In genomic region chr2:146221929-146222278, GRCm38 (mm10) we compare ENCODE assay signal across 8 mouse cellular contexts. TPM values are rescaled to one million over a fixed set of nuclear protein-coding genes. Genes with fewer than 3 reads are reported as not detected.
DNase-seq lines count a peak whose midpoint lies in the region; ATAC-seq and TF ChIP-seq lines count a peak whose summit lies in the region.

No protein-coding gene starts in this region.

- H3K36me3 ChIP-seq in heart, embryonic 12.5 days, result no peaks in the 10 kb centered on the region
- no peaks in the 10 kb centered on the region for H3K36me3 ChIP-seq in hindbrain, embryonic 11.5 days (ENCODE audit: control insufficient read depth, insufficient read depth, low read length)
- H3K36me3 ChIP-seq in limb, embryonic 14.5 days (ENCODE audit: control insufficient read depth, insufficient read depth, low read length), result no peaks in the 10 kb centered on the region

- H3K27me3 ChIP-seq in heart, embryonic 12.5 days (replicated peaks), result peaks cover 83% of the 10 kb centered on the region
- peaks cover 35% of the 10 kb centered on the region for H3K27me3 ChIP-seq in hindbrain, embryonic 11.5 days (ENCODE audit: control insufficient read depth, insufficient read depth, low read length)
- H3K27me3 ChIP-seq in limb, embryonic 14.5 days (ENCODE audit: control insufficient read depth, insufficient read depth, low read length), result peaks cover 95% of the 10 kb centered on the region

- peak overlapping the region; percentile 97 for H3K4me2 ChIP-seq in heart, embryonic 12.5 days
- H3K4me2 ChIP-seq in hindbrain, embryonic 11.5 days (replicated peaks; ENCODE audit: low read depth, low read length), result peak overlapping the region; percentile 82
- H3K4me2 ChIP-seq in limb, embryonic 14.5 days (replicated peaks; ENCODE audit: low read depth, low read length, severe bottlenecking), result peak overlapping the region; percentile 94

- no peaks in the 10 kb centered on the region for H3K9me3 ChIP-seq in heart, embryonic 12.5 days (replicated peaks)
- H3K9me3 ChIP-seq in hindbrain, embryonic 11.5 days (ENCODE audit: control insufficient read depth, low read length), result no peaks in the 10 kb centered on the region
- no peaks in the 10 kb centered on the region for H3K9me3 ChIP-seq in limb, embryonic 14.5 days (ENCODE audit: control insufficient read depth, low read length)

- intact Hi-C loops in heart, postnatal 14 days (cut with DNase I), result loop anchor here (10.0 kb wide), 1 partner anchor 863 kb away; the partner anchor contains the start of gene Nkx2-4

- H3K9ac ChIP-seq in heart, embryonic 12.5 days, result 0 out of 2 replicates have a peak overlapping the region, but pooled peaks have one; percentile 35
- H3K9ac ChIP-seq in hindbrain, embryonic 11.5 days (ENCODE audit: low read depth, low read length), result peak overlapping the region; percentile 76
- H3K9ac ChIP-seq in limb, embryonic 14.5 days (ENCODE audit: low read depth, low read length, severe bottlenecking), result 0 out of 2 replicates have a peak overlapping the region, but pooled peaks have one; percentile 3

- no peak overlapping the region for H3K27ac ChIP-seq in heart, embryonic 12.5 days (ENCODE audit: poor library complexity, severe bottlenecking)
- peak overlapping the region; percentile 94 for H3K27ac ChIP-seq in hindbrain, embryonic 11.5 days (ENCODE audit: low read depth, low read length)
- no peak overlapping the region for H3K27ac ChIP-seq in limb, embryonic 14.5 days (replicated peaks; ENCODE audit: low read depth, low read length)

- peaks cover 46% of the 10 kb centered on the region for H3K4me1 ChIP-seq in heart, embryonic 12.5 days (replicated peaks)
- peaks cover 9% of the 10 kb centered on the region for H3K4me1 ChIP-seq in hindbrain, embryonic 11.5 days (replicated peaks; ENCODE audit: control insufficient read depth, insufficient read depth, low read length)
- peaks cover 17% of the 10 kb centered on the region for H3K4me1 ChIP-seq in limb, embryonic 14.5 days (ENCODE audit: control insufficient read depth, insufficient read depth, low read length)

- no peak for TF ChIP-seq POLR2A in limb, embryonic 14.5 days (IDR thresholded peaks at IDR 0.05; ENCODE audit: borderline replicate concordance, extremely low read depth, insufficient read depth, insufficient read length)

- peak overlapping the region; percentile 56 for H3K4me3 ChIP-seq in heart, embryonic 12.5 days
- H3K4me3 ChIP-seq in hindbrain, embryonic 11.5 days (ENCODE audit: low read depth, low read length), result peak overlapping the region; percentile 67
- H3K4me3 ChIP-seq in limb, embryonic 14.5 days (replicated peaks; ENCODE audit: low read length), result peak overlapping the region; percentile 48

- peak; percentile 27 for ATAC-seq in heart, embryonic 12.5 days (ENCODE audit: insufficient number of reproducible peaks, low FRiP score)
- ATAC-seq in CD4-positive, CD25-positive, alpha-beta regulatory T cell, adult 4 months, result peak; percentile 6
- peak; percentile 58 for ATAC-seq in hindbrain, embryonic 11.5 days (ENCODE audit: low FRiP score)
- peak; percentile 24; the same call in 1 of the 2 replicates for ATAC-seq in limb, embryonic 14.5 days (ENCODE audit: low FRiP score, low read depth)

- no peak for DNase-seq in heart, postnatal 14 days
- DNase-seq in cerebellum, postnatal 4 days (ENCODE audit: low spot score in 2 of 2), result peak; percentile 69 to 94
- DNase-seq in hindbrain, embryonic 11.5 days (ENCODE audit: low spot score), result peak; percentile 87
- DNase-seq in limb, embryonic 14.5 days (ENCODE audit: low spot score), result no peak
- DNase-seq in right cerebral cortex, postnatal 10 days (ENCODE audit: low spot score in 2 of 2), result peak; percentile 84 to 88
- DNase-seq in gastrocnemius, adult 8-10 months (ENCODE audit: low spot score in 2 of 2), result no peak

- under 1% methylated on average over 43 of the region's 44 CpGs for WGBS in heart, embryonic 12.5 days
- WGBS in hindbrain, embryonic 11.5 days, result under 1% methylated on average over 19 of the region's 44 CpGs
- 14% methylated on average over 8 of the region's 44 CpGs for WGBS in limb, embryonic 14.5 days

RNA-seq across cellular contexts. Expression of gene Insm1, which starts 0.2 kb away (rescaled TPM):
- polyA plus RNA-seq in heart, embryonic 12.5 days (2016; fragmentation: Nextera tagmentation; extraction: Ambion mirVana), result not detected in 2 replicates
- under 1 TPM in 1 of 2 experiments, not detected in 1; 0.12 TPM for total RNA-seq in heart, postnatal 14 days (2021)
- not detected for polyA plus RNA-seq in CD4-positive, CD25-positive, alpha-beta regulatory T cell, adult 4 months (2017; shearing (Covaris generic))
- 11.9 and 12.3 TPM in 2 replicates for polyA plus RNA-seq in hindbrain, embryonic 11.5 days (2014; fragmentation: Nextera tagmentation; extraction: Ambion mirVana)
- 0.35 and 0.41 TPM in 2 replicates for polyA plus RNA-seq in limb, embryonic 14.5 days (2012; rRNA removed)
- polyA plus RNA-seq in limb, embryonic 14.5 days (2014; fragmentation: Nextera tagmentation; extraction: Ambion mirVana), result 0.07 TPM in 1 of 2 replicates, not detected in the other
- total RNA-seq in gastrocnemius, adult 8-10 months (2022), result not detected

Comparison
In these comparisons a context has a peak if more than half of its experiments do, and no peak if none do; other contexts are left out.
1. ATAC-seq: peak in every context shown above with its lines; median percentile 58 in hindbrain, embryonic 11.5 days; 27 in heart, embryonic 12.5 days; 24 in limb, embryonic 14.5 days; 6 in CD4-positive, CD25-positive, alpha-beta regulatory T cell, adult 4 months.
2. H3K9ac ChIP-seq: peak in every context shown above with its lines; median percentile 76 in hindbrain, embryonic 11.5 days; 35 in heart, embryonic 12.5 days; 3 in limb, embryonic 14.5 days.
3. DNase-seq: peak in cerebellum, postnatal 4 days (2 of 2), hindbrain, embryonic 11.5 days (single experiment) and right cerebral cortex, postnatal 10 days (2 of 2); none in heart, postnatal 14 days (0 of 2), limb, embryonic 14.5 days (single experiment) and gastrocnemius, adult 8-10 months (0 of 2).
4. Peak in every context shown above with its lines, with median percentiles within 50 percentile points of each other: H3K4me2 ChIP-seq and H3K4me3 ChIP-seq.